Mouse (Mus musculus): ENCODE data around the gene Lhfpl2. TPM values are rescaled to one million over a fixed set of nuclear protein-coding genes. Genes with fewer than 3 reads are reported as not detected.
"Not testable (repeated sequence)": the region's sequence is repeated elsewhere in the genome, so short reads cannot be mapped to it uniquely, and the experiment has no call there.

Gene Lhfpl2
- total RNA-seq (2017), result not detected in 3 replicates

DNA sequence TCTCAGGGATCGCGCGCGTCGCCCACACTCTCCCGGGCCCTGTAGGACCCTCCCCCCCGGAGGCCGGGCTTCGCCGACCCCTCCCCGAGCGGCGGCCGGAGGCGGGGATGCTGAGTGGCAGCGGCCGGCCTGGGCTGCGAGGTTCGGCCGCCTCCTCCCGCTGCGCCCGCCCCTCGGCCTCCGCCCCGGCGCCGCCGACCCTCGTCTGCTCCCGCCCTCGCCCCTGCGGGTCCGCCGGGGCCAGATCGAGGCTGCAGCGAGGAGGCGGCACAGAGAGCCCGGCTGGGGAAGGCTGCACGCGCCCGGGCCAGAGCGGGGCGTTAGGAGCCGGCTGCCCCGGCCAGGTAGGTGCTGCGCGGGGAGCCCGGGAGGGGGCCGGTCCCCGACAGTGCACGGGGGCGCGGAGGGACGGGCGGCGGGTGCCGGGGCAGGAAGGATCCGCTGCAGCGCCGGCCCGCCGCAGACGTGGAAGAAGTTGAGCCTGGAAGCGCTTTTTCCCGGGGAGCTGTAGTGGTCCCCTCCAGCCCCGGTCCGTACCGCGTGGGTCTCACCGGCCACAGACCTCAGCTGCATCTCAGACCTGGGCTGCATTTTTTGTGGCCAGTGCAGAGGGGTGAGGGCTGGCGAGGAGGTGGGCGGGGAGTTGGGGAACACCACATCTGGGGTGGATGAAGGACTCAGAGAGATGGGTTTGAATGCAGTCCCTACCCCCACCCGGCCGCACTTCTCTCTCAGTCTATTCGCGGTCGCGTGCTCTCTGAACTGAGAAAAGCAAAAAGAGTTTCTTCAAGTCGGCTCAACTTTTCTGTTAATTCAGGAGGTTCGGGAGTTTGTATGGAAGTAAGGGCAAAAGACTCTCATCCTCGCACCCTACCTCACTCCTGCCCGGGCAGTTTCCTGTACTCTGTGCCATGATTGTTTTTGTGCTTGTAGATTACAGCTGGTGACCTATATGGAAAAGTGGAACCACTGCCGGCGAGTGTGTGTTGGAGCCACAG is at the start of gene Lhfpl2:
Gene Lhfpl2 (plus strand): TSS at position 234 of the 998 bp plus-strand sequence.
- no peak for ATAC-seq (replicated peaks; ENCODE audit: insufficient number of reproducible peaks, low FRiP score, low TSS enrichment, poor library complexity, severe bottlenecking)

DNA sequence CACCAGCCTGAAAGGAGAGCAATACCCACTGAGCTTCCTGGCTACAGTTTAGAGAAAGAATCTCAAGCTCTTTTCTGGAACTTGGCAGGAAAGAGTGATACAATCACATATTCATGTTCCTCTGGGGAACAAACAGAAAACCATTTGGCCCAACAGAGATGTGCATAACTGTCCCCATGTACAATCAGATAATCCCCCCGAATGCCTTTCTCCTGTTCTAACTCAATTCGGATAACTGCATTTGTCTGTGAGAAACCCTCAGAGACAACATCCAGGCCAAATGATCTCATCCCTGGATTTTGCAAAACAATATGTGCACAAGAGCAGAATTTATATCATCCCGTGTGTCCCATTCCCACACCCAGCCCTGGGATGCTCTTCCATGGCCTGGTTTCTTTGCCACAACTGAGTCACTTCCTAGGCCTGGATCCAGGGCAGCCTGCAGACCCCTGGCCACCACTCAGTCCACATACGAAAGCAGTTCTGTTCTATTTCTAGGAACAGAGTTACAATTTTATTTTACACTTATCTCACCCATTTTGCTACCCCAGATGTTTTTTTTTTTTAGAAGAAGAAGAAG is 45.5 kb upstream of the Lhfpl2 start:
- ATAC-seq (replicated peaks; ENCODE audit: insufficient number of reproducible peaks, low FRiP score, low TSS enrichment, poor library complexity, severe bottlenecking), result no peak

DNA sequence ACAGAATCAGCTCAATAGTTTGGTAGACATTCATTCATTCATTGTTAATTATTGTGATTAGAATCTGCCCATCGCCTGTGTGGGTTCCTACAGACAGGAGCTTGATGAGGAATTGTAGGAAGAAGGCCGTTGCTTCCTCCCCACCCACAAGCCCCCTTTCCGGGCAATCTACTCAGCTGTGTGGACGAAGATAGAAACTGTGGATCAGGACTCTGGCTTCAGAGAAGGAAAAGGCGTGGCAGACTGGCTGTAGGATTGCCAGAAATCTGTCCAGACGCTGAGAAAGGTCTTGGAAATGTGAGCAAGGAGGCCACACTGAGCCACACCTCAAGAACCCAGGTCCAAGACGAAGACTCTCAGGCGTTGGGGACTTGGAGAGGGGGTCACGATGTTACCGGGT is 43.6 kb upstream of the Lhfpl2 start:
- no peak for ATAC-seq (replicated peaks; ENCODE audit: insufficient number of reproducible peaks, low FRiP score, low TSS enrichment, poor library complexity, severe bottlenecking)

DNA sequence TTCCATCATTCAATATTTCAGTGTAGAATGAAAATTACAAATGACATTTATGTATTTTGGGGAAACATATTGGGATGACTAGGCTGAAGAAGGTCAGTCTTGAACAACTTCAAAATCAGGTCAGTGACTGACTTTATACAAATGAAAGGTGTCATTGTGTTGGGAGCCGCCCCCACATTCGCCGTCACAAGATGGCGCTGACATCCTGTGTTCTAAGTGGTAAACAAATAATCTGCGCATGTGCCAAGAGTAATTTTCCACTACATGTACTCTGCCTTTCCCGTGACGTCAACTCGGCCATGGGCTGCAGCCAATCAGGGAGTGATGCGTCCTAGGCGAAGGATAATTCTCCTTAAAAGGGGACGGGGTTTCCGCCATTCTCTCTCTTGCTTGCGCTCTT is 33.0 kb upstream of the Lhfpl2 start:
- not testable (repeated sequence) for ATAC-seq (replicated peaks; ENCODE audit: insufficient number of reproducible peaks, low FRiP score, low TSS enrichment, poor library complexity, severe bottlenecking)

DNA sequence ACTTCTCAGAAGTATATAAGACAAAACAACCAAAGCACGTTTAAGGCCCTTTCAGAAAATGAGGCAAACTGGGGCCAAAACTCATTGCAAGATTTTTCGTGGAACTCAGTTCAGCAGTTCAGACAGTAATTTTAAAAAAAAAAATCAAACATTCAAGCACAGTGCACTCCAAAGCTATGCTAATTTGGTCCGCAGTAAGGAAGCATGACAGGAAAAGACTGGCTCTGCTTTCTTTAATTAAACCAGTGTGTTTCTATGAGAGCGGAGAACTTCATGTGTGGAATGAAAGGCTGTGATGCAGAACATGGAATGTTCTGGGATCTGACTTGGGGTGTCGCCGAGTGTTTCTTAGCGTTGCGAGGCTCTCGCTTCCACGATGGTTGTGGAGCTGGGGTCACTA is 28.4 kb upstream of the Lhfpl2 start:
- no peak for ATAC-seq (replicated peaks; ENCODE audit: insufficient number of reproducible peaks, low FRiP score, low TSS enrichment, poor library complexity, severe bottlenecking)

DNA sequence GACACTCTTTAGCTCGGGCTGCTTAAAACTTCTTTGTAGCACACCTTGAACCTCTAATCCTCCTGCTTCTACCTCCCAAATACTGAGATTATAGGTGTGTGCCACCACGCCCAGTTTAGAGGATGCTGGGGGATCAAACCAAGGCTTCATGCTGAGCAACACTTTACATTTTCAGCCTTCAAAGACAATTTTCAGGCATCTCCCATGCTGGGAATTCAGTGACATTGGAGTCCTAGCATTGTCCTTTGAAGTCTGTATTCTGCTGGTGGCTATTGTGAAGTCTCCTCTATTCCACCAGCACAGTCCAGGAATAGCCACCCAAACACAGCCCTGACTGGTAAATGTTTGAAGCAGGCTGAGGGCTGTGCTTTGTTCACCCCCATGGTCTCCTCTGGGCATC is 27.0 kb upstream of the Lhfpl2 start:
- ATAC-seq (replicated peaks; ENCODE audit: insufficient number of reproducible peaks, low FRiP score, low TSS enrichment, poor library complexity, severe bottlenecking), result no peak

DNA sequence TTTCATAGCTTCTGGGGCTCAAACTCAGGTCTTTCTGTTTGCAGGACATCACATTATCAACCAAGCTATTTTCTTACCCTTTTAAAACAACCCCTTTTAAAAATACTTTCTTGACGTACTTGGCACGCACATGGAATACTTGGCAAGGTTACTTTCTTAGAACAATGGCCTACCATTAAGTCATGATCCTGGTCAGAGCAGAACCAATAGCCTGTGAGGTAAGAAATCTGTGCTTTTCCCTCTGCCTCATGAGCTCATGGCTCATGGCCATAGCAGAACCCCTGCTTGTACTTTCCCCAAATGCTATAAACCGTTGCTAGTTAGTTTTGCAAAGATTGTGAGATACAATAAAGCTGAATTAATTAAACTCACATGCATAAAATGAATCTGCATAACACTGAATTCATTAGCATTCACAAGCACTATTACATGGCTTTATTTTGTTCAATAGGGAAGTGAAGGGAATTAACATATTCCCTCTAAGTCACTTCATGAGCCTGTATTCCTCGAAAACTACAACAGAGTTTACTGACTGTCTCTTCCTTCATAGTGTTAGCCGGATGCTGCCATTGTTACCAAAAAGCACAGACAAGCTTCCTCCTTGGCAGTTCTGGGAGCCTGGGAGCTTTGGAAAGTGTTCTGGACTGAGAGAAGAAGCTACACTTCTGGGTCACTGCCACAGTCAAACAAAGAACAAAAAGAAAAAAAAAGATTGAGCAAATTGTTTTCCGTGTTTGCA is 20.1 kb upstream of the Lhfpl2 start:
- ATAC-seq (replicated peaks; ENCODE audit: insufficient number of reproducible peaks, low FRiP score, low TSS enrichment, poor library complexity, severe bottlenecking), result no peak

DNA sequence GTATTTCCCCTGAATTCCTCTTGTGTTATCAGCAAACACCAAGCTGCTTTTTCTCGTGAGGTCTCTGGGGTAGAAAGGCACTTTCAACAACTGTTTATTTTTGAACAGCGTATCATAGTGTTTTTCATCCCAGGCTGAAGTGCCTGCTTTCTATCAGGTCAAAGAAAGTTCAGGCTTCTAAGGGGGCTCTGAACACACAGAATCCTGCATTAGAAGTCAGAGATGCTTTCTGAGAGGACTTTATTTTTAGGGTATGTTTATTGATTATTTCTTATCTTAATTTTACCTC is 19.6 kb upstream of the Lhfpl2 start:
- no peak for ATAC-seq (replicated peaks; ENCODE audit: insufficient number of reproducible peaks, low FRiP score, low TSS enrichment, poor library complexity, severe bottlenecking)

DNA sequence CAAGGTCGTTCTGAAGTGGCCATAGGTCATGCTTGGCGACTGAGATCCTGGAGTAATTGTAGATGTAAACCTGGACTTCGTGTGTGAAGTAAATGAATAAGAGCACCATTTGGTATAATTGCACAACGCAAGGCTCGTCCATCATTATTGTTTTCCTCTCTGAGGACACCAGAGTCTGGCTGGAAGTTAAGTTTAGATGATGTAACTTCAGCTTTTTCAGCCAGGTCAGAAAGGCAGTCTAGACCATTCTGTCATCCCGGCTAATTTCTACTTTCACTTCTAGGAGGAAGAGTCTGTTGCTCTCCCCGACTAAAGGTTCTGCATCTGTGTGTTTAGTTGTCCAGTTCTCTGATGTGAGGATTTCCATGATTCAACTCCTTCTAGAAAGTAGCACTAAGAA is 7.6 kb upstream of the Lhfpl2 start:
- ATAC-seq (replicated peaks; ENCODE audit: insufficient number of reproducible peaks, low FRiP score, low TSS enrichment, poor library complexity, severe bottlenecking), result no peak

DNA sequence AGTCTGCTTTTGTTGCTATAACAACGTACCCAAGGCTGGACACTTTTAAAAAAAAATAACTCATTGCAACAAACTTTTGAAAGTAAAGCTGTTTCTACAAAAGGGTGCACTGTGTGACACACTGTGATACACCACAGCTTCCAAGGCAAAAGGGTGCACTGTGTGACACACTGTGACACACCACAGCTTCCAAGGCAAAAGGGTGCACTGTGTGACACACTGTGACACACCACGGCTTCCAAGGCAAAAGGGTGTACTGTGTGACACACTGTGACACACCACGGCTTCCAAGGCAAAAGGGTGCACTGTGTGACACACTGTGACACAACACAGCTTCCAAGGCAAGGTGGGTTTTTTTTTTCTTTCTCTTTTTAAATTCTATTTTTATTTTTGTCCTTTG is 6.8 kb upstream of the Lhfpl2 start:
- ATAC-seq (replicated peaks; ENCODE audit: insufficient number of reproducible peaks, low FRiP score, low TSS enrichment, poor library complexity, severe bottlenecking), result no peak

DNA sequence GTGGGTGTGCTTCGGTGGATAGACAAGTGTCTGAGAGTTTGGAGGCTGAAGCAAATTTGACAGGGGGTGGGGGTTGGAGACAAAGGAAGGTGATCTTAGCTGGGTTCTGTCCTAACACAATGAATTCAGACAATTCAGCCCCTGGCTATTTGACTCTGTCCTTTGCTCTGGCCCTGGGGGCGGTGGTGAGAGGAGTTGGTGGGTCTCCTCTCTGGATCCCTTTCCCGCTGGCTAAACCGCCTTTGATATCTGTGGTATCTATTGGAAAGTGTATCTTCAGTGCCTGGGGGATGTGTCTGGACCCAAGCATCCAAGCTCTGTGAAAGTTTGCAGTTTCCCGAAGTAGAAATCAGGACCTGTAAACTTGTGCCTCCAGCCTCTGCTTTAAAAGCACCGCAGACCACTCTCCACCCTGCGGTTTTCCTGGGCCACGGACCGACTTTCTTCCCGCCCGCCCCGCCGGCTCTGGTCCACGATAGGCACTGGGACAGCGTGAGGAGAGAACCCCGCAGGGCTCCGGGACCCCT is 497 bp upstream of the Lhfpl2 start:
- no peak for ATAC-seq (replicated peaks; ENCODE audit: insufficient number of reproducible peaks, low FRiP score, low TSS enrichment, poor library complexity, severe bottlenecking)

DNA sequence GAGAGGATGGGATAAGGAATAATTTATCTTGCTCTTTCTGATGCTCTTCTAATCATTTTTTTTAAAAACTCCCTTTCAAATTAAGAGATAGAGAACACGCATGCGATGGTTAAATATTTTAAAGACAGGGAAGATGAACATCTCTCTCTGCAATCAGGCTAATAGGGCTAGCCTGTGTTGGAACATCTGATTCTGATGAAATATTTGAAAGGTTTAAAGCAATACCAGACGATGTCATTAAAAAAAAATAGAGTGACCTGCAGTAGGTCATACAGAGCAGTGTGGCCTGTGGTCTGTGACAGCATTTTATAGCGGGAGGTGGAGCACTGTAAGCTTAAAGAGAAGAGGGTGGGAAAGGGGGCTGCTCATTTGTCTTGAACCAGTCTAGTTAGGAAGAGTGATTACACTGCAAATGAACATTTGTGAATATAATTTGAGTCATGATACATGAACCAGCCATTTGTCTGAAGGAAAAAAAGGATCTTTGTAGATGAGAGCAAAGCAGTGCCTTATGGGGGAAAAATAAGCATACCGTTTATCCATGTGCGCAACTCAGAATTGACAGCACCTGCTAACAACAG is 1.1 kb downstream of the Lhfpl2 start:
- no peak for ATAC-seq (replicated peaks; ENCODE audit: insufficient number of reproducible peaks, low FRiP score, low TSS enrichment, poor library complexity, severe bottlenecking)

DNA sequence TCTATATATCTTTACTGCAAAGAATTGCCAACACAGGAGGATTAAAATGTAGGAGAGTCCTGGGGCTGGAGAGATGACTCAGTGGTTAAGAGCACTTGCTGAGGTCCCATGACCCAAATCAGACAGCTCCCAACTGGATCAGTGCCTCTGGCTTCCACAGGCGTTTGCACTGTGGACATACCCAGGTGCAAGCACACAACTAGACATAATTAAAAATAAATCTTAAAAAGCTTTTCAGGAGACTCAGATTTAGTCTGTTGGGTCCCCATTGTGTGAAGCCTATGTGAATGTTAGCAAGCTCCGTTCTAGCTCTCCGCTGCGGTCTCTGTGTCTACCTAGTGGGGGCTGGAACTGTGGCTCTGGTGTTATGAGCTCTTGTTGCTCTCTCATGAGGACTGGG is 1.8 kb downstream of the Lhfpl2 start:
- 0 out of 2 replicates have a peak, but pooled peaks have one; percentile 14 for ATAC-seq (replicated peaks; ENCODE audit: insufficient number of reproducible peaks, low FRiP score, low TSS enrichment, poor library complexity, severe bottlenecking)

DNA sequence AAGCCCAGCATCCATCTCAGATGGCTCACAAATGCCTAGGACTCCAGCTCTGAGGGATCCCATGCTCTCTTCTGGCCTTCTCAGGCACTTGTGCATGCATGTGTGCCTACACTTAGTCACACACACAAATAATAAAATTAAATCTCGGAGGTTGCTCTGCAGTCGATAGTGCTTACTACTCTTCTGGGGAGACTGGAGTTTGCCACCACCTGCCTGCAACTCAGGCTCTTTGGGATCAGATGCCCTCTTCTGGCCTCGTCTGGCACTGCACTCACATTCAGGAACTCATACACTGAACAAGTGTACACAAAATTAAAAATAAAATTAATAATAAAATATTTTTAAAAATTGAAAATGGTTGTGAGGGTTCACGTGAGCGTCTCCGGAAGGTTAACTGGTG is 2.2 kb downstream of the Lhfpl2 start:
- 0 out of 2 replicates have a peak, but pooled peaks have one; percentile 61 for ATAC-seq (replicated peaks; ENCODE audit: insufficient number of reproducible peaks, low FRiP score, low TSS enrichment, poor library complexity, severe bottlenecking)

DNA sequence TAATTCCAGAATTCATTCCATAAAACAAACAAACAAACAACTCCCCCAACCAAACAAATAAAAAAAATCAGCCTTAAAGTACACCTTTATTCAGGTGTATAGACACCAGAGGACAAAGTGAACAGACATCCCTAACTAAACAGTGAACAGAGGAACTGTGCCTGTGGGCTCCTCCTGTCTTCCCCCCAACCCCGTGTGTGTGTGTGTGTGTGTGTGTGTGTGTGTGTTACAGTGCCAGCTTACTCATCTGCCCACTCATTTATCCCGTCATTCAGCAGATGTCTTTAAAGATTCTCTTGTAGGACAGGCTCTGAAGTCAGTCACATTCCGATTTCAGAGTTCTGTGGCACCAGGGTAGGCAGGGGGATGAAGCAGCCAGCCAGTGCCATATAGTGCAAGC is 2.9 kb downstream of the Lhfpl2 start:
- ATAC-seq (replicated peaks; ENCODE audit: insufficient number of reproducible peaks, low FRiP score, low TSS enrichment, poor library complexity, severe bottlenecking), result no peak

DNA sequence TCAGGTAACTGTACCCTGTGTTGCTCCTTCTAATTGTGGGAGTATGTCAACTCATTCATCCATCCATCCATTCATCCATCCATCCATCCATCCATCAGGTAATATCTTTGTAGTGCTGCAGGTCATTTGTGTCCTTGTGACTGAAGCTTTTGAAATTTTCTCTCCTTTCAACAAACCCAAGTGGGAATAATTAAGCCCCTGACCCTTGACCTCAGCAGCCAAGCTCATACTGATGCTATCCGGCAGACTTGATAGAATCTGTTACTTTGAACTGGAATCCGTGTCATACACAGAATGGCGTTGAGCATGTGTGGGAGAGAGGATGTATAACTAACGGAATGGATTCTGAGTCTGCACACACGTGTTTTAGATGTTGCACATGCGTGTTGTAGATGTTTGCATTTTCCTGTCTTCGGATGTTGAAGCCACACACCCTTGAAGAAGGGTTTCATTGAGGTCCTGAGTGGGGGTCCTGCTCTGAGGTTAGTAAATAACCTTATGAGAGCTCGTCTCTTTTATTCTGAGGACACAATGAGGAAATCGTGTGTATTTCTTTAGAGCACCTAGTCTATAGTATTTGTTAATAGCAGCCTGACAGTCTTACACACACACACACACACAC is 3.8 kb downstream of the Lhfpl2 start:
- no peak for ATAC-seq (replicated peaks; ENCODE audit: insufficient number of reproducible peaks, low FRiP score, low TSS enrichment, poor library complexity, severe bottlenecking)

DNA sequence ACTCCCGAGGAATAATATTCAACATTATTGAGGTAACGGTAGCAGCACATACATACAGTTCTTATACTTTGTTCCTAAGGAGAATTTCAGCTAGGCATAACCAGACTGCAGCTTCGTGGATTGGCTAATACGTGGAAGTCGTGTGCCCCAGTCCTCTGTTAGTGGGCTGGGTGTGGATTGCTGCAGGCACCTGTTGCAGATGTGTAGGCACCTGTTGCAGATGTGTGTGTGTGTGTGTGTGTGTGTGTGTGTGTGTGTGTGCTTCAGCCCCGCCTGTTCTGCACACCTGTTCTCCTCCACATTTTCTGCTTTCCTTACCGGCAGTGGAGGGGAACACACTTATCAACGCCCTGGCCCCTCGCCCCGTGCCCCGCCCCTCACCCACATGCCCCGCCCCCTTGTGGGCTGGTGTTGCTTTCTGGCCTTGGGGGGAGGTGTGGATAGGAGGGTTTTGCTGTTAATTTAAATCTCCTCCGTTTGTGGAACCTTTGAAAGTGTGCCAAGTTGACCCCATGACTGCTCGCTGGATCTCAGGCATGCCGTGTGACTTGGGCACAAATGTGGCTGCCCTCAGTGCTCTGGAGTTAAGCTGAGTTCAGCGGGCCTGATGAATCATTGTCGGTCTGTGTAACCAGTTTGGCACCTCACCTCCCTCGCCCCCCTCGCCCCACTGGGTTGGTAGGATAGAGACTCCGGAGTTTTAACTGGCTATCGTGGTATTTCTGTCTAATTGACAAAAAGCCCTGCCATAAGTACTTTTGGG is 4.9 kb downstream of the Lhfpl2 start:
- ATAC-seq (replicated peaks; ENCODE audit: insufficient number of reproducible peaks, low FRiP score, low TSS enrichment, poor library complexity, severe bottlenecking), result no peak

DNA sequence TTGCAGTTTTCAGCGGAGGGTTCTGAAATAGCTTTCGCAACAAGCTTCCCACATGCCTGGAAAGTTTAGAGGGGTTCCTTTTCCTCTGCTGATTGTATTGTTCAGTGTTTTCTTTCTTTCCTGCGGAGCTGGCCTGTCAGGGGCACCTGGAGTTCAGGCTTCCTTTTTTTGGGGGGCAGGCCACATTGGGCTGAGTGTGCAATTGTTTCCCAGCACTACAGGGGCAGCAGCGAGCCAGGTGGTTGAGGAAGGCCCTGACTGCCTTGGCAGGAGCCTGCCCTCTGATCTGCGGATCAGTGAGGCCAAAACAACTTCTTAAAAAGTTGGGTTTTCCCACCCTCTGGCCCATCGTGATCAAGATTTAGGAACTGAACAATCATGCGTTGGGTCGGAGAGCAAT is 5.6 kb downstream of the Lhfpl2 start:
- no peak for ATAC-seq (replicated peaks; ENCODE audit: insufficient number of reproducible peaks, low FRiP score, low TSS enrichment, poor library complexity, severe bottlenecking)

All from monocyte, adult 5-6 weeks (primary cell).